Mouse (Mus musculus) mature B cell (primary cell): Measurements from ENCODE around the gene Xpr1.

Source experiments
- in situ Hi-C: fragments of 300-500 bp; cut with MboI; formaldehyde crosslinking; loops from 2 replicates; pipeline ENCODE4 v1.14.3; 2019

Gene Xpr1

GRCm38 (mm10) chr1:155251596-155251995 lies 165.6 kb downstream of the Xpr1 start:
- in situ Hi-C loops, result no loop called here

- in situ Hi-C loops, result no loop called here
Measured at GRCm38 (mm10) chr1:155250531-155251135, 166.6 kb downstream of the Xpr1 start.

DNA sequence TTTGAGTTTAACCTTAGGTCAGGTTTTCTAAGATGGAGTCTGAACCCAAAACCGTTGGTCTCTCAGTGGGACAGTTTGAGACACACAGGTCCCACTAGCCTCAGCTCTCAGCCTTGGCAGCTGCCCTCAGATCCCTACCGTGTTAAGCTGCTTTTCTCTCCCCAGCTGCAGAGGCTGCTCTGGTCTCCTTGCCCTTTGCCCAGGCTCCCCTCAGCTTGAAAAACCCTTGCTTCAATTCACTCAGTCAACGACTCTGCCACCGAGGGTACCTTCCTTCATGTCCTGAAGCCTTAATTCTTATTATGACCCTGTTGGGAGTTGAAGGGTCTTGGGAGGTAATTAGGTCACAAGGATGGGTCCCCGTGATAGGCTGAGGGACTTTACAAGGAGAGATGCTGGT lies 167.3 kb downstream of the Xpr1 start:
- in situ Hi-C loops, result no loop called here

- in situ Hi-C loops, result no loop called here
Measured at GRCm38 (mm10) chr1:155248041-155248440, 169.2 kb downstream of the Xpr1 start.

GRCm38 (mm10) chr1:155247441-155247840 lies 169.8 kb downstream of the Xpr1 start:
- in situ Hi-C loops, result no loop called here

DNA sequence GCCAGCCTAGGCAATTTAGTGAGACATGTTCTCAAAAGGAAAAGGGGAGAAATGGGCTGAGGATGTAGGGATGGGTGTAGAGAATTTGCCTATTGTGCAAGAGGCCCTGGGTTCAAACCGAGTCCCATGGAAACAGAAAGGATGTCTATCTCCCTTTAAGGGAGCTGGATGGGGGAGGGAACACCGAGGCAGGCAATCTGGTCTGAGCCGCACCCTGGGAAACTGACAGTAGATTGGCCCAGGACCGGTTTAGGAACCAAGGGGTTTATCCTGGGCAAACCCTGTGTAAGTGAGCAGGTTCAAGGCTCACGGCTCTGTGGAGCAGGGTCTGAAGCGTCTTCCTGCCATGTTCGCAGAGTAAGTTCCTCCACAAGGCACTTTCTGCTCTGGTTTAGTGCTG lies 171.7 kb downstream of the Xpr1 start:
- in situ Hi-C loops, result no loop called here

- in situ Hi-C loops, result no loop called here
Measured at GRCm38 (mm10) chr1:155244771-155245211, 172.4 kb downstream of the Xpr1 start.

- in situ Hi-C loops, result no loop called here
Measured at GRCm38 (mm10) chr1:155243797-155244770, 173.1 kb downstream of the Xpr1 start, which contains the start of gene BC034090. Gene BC034090 (minus strand): TSS chr1:155244444.

DNA sequence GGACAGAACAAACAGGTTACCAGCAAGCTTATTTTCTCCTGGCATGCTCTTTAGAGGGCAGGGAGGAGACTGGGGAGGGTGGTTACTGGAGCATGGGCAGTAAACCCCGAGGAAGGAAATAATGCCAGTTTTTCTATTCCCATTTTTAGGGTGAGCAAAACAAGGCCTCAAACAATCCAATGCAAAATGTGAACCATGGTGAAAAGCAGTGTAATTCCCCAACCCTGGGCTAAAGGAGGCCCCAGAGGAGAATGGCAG lies 174.8 kb downstream of the Xpr1 start:
- in situ Hi-C loops, result no loop called here

DNA sequence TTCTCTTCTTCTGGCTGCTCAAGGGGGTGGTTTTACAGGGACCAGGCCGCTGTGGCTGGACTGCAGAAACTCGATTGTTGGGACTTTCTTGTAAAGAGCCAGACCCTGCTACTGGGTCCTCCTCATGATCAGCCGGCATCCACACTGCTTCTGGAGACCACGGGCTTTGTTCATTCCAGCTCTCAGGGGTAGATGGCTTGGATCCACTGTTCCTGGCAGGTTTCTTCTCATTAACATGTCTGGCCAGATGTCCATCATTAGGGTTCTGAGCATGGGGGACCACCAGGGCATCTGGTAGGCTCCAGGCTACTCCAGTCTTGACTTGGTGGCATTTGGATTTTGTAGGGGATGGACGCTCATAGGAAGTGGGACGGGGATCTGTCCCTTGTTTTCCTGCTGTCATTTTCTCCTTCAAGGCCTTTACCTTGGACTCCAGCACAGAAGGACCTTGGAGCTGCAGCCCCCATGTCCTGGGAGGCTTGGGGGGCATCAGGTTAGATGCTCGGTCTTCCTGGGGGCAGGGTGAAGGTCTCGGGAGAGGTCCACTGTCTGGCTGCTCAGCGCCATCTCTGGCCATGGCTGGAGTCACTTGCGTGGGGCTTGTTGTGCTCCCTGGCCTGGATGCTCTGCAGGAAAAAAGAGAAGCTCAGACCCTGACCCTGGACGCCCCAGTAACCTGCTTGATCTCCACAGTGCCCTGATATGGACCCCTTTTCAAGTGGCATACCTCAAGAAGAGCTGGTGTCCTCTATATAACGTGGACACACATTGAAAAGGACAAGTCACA lies 175.3 kb downstream of the Xpr1 start:
- in situ Hi-C loops, result no loop called here

DNA sequence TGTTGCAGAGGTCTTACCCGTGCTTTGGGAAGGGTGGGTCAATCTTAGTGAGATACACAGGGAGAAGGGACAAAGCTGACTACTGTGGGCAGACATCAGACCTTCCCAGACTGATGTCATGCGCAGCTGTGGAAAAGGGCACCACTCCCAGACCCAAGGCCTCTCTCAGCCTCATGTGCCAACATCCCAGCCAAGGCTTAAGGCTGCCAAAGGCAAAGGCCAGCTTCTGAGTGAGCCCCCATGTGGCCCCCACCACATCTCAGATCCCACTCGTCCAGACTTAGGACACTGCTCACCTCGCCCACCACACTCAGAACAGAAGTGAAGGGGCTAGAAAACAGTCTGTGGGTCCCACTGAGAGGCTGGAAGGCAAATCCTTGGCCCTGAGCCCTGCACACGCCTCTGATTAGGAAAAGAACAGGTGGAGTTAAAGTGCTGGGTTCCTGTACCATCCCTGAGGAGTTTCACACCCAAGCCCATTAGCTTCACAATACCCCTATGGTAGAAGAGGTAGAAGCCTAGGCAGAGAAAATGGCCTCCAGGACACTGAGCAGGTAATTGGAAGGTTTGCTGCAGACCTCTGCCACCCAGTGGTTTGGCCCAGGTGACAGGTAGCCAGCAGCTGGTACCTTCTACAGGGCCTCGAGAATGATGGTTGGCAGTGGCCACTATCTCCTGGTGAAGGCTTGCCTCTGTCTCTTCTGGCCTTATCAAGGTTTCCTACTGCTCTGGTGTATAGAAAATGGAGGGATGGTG lies 177.1 kb downstream of the Xpr1 start:
- in situ Hi-C loops, result no loop called here

- in situ Hi-C loops, result no loop called here
Measured at GRCm38 (mm10) chr1:155239169-155239568, 178.0 kb downstream of the Xpr1 start.

DNA sequence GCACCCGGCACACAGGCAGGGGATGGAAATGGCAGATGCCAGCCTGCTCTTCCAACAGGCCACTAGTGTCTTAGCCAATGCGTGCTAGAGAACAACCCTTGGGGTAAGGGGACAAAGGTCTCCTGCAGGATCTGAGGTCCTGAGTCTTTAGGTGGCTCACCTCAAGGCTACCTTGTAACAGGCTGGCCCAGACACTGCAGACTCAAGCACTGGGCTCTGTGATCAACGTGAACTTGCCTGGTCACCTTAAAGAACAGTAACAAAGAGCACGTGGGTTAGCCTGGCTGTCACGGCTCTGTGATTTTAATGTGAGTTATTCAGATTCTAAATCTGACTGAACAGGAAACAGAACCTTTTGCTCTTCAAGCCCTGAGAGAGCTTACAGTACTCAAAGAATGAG lies 179.1 kb downstream of the Xpr1 start:
- in situ Hi-C loops, result no loop called here

- in situ Hi-C loops, result no loop called here
Measured at GRCm38 (mm10) chr1:155237390-155237789, 179.8 kb downstream of the Xpr1 start.

GRCm38 (mm10) chr1:155236306-155237024 lies 180.8 kb downstream of the Xpr1 start:
- in situ Hi-C loops, result no loop called here

GRCm38 (mm10) chr1:155235641-155236040 lies 181.6 kb downstream of the Xpr1 start:
- in situ Hi-C loops, result no loop called here

DNA sequence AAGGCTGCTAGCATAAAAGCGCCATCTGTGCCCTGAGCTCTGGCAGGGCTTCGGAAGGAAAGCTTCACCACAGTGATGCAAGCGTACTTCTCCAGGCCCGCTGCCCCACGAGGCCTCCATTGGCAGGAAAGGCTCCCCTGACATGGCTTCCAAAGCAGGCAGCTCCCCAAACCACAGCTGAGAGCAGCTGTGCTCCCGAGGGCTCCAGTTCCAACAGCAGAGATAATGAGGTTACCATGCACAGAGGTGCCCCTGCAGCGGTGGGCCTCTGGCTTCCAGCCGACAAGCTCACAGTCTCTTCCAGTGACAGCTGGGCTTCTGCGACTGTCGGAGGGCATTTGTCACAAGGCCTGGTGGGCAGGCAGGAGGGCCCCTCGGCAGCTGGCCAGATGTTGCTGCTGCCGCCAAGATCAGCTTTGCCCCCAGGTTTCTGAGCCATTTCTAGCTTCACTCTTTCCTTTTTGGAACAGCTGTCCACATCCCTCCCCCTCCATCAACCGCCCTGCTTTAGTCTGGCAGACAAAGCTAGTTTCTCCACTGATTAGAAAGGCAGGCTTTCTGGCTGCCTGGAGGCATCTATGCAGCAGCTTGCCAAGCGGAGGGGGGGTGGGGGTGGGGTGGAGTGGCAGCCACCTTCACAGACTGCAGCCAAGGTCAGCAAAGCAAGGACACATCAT lies 183.1 kb downstream of the Xpr1 start:
- in situ Hi-C loops, result no loop called here

DNA sequence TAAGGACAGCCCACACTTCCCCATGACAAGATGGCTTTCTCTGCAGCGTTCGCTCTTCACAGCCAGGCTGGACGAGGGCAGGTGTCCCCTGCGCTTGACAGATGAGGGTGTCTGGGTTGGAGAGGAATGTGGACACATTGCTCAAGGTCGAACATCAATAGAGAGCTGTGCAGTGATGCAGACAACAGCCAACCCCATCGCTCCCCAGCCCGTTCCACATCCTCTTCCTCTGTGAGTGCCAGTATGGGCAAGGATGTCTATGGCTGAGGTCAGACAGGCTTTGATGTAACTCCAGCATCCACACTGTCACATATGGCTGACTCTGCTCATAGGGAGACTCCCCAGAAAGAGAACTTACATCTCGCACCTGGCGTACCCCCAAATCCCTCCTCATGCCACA lies 183.8 kb downstream of the Xpr1 start:
- in situ Hi-C loops, result no loop called here

DNA sequence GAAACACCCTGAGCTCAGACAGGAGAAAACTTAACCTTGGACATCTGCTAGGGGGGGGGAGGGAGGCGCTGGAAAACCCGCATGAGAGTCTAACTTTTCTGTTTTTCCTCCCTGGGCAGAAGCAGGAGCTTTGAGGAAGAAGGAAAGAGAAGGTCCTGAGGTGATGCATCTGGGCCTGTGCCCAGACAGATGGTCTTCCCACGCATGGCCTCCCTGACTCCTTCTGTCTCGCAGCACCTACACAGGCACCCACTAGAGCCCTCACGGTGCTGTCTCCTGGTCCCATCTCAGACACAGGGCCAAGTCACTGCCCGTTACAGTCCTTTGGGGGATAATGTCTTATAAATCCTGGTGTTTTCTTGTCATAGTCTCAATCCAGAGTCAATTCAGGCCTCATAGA lies 184.4 kb downstream of the Xpr1 start:
- in situ Hi-C loops, result no loop called here

GRCm38 (mm10) chr1:155232385-155232784 lies 184.8 kb downstream of the Xpr1 start:
- in situ Hi-C loops, result no loop called here
